Mouse (Mus musculus) granulocyte monocyte progenitor cell, adult 5-6 weeks (primary cell): ENCODE measurements at regions not wholly inside any gene's neighbourhood (a gene's known extent, or its start where the extent isn't known, plus 50 kb on each side); places are given as distances from the start of the nearest gene placed in this dataset.

ENCODE experiments used
- ATAC-seq: replicated peaks from 2 replicates; pipeline ENCODE4 v1.8.0; 2016; ENCODE audit warnings: mild to moderate bottlenecking, moderate TSS enrichment, inconsistent platforms; ENCODE audit not compliant: poor library complexity, severe bottlenecking

- ATAC-seq, result no peak
Measured at GRCm38 (mm10) chr4:55203731-55204710, 145.8 kb upstream of the Rad23b start.

GRCm38 (mm10) chr4:55206226-55206625 is 143.6 kb upstream of the Rad23b start:
- ATAC-seq, result no peak

GRCm38 (mm10) chr4:55207749-55208385 is 142.0 kb upstream of the Rad23b start:
- no peak for ATAC-seq

GRCm38 (mm10) chr4:55208386-55209345 is 141.2 kb upstream of the Rad23b start:
- no peak for ATAC-seq

GRCm38 (mm10) chr4:55215425-55216174 is 134.2 kb upstream of the Rad23b start:
- ATAC-seq, result no peak

- no peak for ATAC-seq
Measured at GRCm38 (mm10) chr4:55216175-55216545, 133.7 kb upstream of the Rad23b start.

- no peak for ATAC-seq
Measured at GRCm38 (mm10) chr4:55225766-55226165, 124.1 kb upstream of the Rad23b start.

- no peak for ATAC-seq
Measured at GRCm38 (mm10) chr4:55227394-55227793, 122.4 kb upstream of the Rad23b start.

GRCm38 (mm10) chr4:55231522-55231921 is 118.3 kb upstream of the Rad23b start:
- ATAC-seq, result no peak

GRCm38 (mm10) chr4:55237856-55238255 is 112.0 kb upstream of the Rad23b start:
- ATAC-seq, result no peak

GRCm38 (mm10) chr4:55240450-55240849 is 109.4 kb upstream of the Rad23b start:
- ATAC-seq, result peak; percentile 80

- ATAC-seq, result no peak
Measured at GRCm38 (mm10) chr4:55242331-55242730, 107.5 kb upstream of the Rad23b start.

- no peak for ATAC-seq
Measured at GRCm38 (mm10) chr4:55243091-55244058, 106.5 kb upstream of the Rad23b start.

GRCm38 (mm10) chr4:55245789-55246188 is 104.1 kb upstream of the Rad23b start:
- ATAC-seq, result no peak

GRCm38 (mm10) chr4:55250334-55250733 is 99.5 kb upstream of the Rad23b start:
- no peak for ATAC-seq

GRCm38 (mm10) chr4:55251546-55251945 is 98.3 kb upstream of the Rad23b start:
- no peak for ATAC-seq

GRCm38 (mm10) chr4:55253769-55254168 is 96.1 kb upstream of the Rad23b start:
- no peak for ATAC-seq

GRCm38 (mm10) chr4:55271965-55272630 is 77.7 kb upstream of the Rad23b start:
- no peak for ATAC-seq
